Mouse (Mus musculus): Measurements from ENCODE around the gene Agap3.
A peak's percentile ranks its signal among the peaks of the same experiment; 100 is the strongest.

Gene Agap3

DNA sequence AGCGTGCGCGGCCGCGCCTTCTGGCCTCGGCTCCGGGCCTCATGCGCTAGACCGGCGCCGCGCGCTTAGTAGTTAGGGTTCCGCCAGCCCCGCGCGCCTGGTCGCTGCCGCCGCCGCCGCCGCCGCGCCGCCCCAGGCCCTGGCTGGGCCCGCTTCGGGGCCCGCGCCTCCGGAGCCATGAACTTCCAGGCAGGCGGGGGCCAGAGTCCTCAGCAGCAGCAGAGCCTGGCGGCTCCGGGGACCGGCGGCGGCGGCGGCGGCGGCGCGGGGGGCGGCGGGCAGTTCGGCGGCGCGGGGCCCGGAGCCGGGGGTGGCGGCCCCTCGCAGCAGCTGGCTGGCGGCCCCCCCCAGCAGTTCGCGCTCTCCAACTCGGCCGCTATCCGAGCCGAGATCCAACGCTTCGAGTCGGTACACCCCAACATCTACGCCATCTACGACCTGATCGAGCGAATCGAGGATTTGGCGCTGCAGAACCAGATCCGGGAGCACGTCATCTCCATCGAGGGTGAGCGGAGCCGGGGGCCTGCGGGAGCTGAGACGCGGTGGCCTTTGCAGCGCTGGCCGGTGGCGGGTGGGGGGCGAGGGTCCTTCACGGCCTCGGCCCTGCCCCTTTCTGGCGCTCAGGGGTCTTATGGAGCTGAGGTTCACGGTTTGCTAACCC, at the start of gene Agap3:
Agap3 (plus strand) TSS at position 148 of the 661 bp plus-strand sequence.
- peak; percentile 97 for DNase-seq

DNA sequence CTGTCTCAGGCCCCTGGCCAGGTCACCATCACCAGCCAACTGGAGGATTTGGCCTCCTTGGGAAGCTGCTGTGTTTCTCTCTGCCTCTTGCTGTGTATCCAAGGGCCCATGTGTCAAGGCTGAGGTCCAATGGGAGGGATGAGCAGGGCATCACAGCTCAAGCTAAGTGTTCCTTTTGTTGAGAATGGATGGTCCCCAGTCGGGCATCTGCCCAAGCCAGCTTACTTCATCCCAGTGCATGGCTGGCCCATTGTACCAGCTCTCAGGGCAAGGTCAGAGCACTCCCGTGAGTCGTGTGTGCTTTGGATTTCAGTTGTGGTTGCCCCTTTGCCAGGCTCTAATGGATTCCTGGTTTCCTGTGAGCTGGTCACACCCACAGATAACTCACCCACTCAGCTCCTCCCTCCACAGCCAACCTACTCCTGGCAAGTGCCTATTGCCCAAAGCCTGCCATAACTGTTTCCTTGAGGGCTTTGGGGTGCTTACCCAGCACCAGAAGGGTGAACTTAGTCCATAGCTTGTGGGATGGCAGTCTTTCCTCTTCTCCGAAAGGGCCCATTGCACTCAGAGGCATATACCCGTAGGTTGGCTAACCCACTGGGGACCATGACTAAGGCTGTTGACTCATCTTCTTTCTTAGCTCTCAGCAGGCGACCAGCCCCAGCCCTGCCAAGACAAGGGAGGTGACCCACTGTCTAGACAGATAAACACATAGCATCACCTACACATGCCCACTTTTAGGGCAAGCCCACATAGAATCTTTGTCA, 47.2 kb upstream of the Agap3 start:
- no peak for DNase-seq

DNA sequence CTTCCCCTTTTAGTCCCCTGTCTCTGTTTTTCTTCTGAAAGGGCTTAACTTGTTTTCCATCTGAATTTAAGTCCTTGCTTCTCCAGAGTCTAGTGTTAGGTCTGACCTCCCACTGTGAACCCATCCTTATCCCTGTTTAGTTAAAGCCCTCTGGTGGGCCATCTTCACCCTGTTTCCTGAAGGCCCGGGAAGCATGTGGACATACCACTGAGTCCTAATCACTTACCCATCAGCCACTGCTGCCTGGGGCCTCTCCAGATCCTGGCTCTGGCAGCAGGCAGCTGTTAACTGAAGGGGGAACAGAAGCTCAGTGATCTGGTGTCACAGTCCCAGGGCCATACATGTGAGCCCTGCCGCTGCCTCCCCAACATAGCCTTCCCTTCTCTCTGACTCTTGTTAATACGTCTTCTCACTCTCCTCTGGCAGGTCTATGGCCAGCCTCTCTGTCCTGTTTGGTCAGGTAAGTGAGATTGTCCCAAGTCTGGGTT, 46.5 kb upstream of the Agap3 start:
- DNase-seq, result no peak

DNA sequence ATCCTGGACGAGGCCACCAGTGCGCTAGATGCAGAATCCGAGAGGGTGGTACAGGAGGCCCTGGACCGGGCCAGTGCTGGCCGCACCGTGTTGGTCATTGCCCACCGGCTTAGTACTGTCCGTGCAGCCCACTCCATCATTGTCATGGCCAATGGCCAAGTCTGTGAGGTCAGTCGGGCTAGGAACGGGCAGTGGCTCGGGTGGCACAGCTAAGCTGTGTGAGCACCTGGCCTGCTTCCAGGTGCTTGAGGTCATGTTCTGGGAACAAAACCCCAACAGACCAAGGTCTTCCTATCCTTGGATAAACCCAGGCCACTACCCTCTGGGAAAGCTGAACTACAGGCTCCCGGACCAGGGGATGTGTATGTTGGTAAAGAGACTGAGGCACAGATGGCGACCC, 43.3 kb upstream of the Agap3 start:
- peak; percentile 92 for DNase-seq

DNA sequence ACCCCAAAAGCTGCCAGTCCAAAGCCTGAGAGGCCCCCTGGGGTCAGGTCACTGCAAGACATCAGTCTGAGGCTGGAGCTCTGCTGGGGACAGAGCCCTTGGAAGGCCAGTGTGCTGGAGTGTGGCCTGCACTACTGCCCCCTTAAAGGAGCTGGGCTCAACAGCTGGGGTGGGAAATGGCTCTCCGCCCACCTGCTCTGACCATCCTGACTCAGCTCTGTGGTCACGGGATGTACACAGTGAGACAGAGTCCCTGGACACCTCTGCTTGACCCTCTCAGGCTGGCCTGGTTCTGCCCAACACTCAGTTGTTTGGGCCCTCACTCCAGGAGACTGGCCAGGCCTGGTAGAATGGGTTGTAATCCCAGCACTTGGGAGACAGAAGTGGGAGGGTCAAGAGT, 42.5 kb upstream of the Agap3 start:
- DNase-seq, result no peak

DNA sequence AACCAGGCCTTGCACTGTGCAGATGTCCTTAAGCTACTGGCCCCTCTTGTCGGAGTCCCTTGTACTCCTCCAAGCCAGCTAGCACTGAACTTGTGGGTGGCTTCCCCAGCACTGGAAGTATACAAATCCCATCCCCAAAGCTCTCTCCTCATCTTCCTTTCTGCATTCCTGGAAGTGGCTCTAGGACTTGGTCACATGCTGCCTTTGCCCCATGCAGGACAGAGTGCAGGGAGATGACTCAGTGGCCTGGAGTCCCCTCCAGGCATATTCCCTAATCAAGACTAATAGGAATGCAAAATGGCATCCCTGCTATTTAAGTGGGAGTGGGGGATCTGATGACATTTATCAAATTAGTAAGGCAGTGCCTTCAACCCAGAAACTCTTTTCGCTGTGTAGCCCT, 39.9 kb upstream of the Agap3 start:
- no peak for DNase-seq

DNA sequence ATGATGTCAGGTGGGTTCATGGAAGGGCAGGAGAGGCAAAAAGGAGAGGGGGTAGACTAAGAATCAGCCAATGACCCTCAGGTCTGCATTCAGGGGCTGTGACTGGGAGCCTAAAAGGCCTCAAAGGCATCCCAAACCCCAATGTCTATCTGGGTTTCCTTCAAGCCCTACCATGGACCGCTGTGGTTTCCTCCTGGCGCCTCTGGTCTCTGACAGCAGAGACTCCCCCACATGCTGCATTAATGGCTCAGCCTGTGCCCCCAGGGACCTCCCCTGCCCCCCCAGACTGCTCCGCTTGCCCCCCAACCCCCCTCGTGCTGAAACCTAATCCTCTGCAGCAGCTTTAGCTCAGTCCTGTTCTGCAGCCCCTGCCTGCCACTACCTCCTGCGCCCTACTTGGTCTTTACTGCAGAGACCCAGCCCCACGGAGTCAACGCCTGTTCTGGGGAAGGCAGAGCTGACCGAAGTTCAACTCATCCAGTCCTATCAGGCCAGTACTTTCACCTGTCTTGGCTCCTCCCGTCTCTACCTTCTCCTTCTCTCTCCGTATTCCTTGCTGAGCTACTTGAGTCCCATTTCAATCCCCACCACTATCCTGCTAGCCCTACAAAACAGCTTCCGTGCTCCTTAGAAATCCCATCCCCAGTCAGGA, 38.8 kb upstream of the Agap3 start, which contains the start of gene Asic3:
Asic3 (plus strand) TSS at position 351 of the 652 bp plus-strand sequence.
- DNase-seq, result no peak

DNA sequence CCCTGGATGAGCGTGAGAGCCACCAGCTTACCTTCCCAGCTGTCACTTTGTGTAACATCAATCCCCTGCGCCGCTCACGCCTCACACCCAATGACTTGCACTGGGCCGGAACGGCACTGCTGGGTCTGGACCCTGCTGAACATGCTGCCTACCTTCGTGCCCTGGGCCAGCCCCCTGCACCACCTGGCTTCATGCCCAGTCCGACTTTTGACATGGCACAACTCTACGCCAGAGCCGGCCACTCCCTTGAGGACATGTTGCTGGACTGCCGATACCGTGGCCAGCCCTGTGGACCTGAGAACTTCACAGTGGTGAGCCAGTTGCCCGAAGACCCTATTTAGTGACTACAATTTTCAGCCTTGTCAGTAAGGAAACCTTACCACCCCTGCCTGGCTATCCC, 38.0 kb upstream of the Agap3 start:
- peak; percentile 90 for DNase-seq

DNA sequence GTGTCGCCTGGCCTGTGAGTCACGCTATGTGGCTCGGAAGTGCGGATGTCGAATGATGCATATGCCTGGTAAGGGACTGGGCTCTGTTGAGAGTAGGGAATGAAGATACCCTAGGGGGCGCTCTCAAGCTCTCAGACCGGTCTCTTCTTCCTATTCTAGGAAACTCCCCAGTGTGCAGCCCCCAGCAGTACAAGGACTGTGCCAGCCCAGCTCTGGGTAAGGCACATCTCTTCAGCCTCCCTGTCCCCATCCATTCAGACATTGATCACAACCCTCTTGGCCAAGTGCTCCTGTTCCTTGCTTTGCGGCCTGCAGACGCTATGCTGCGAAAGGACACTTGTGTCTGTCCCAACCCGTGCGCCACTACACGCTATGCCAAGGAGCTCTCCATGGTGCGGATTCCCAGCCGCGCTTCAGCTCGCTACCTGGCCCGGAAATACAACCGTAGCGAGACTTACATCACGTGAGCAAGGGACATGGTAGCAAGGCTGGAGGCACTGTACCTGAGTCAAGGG, 35.7 kb upstream of the Agap3 start:
- DNase-seq, result peak; percentile 96

DNA sequence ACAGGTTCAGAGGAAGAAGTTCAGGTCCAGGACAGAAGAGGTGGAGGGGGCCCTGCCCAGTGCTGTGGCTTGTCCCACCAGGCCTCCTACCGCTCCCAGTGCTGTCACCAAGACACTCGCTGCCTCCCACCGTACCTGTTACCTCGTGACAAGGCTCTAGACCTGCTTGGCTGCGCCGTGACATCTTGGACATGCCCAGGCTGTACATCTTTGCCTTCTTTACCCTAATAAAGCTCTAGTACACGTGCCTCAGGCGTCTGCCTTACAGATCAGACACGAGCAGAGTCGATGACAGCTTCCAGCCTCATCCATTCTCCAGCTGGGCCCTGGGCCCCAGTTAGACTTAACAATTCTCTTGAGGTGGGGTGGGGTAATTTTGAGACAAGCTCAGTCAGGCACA, 34.4 kb upstream of the Agap3 start:
- peak; percentile 90 for DNase-seq

DNA sequence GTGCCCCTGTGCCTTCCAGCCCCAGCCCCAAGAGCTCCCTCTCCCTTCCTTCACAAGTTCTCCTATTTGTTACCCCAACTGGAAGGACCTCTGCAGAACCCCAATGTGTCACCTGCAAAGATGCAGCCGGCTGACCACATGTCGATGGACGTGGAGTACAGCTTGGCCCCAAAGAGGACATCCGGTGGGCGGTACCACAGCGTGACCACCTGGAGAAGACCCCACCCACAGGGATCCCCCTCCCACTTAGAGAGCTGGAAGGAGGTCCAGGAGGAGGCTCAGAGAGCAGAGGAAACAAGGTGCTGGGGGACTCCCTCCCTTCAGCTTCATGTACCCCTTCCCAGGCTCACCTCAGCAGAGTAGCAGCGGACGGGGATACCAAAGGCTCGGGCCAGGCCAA, 31.6 kb upstream of the Agap3 start:
- DNase-seq, result peak; percentile 91

DNA sequence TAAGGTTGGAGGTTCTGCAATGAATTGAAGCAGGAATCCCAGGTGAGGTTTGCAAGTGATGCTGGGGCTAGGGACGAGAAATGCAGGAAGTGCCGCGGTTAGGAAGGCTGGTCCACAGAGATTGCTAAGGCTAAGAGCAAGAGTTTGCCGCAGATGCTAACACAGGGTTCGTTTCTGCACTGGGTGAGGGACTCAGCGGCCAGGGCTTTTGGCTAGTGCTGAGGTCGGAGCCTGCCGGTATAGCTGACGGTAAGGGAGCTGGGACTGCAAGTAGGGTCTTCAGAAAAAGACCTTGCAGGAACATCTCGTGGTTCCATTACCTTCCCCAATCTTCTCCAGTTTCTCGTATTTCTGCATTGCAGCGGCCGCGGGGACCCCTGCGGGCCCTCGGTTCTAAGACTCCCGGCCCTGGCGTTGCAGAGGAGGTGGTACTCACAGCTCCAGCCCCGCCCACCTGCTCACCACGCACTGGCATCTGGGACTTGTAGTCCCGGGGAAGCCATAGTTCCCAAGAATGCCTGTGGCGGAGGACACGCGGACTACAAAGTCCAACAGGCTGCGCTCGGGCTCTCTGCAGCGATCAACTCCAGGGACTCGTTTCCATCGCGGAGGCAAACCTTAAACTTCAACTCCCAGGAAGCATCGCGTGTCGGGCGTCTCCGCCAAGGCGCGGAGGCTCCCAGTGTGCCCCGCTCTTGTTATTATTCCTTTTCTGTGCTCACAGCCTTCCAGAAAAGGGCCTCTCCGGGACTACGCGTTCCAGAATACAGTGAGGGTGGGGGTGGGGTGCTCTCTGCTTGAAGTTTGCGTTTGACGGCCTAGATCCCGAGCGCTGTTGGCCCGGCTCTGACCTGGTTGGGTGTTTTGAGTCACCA, 28.6 kb upstream of the Agap3 start, which contains the start of the genes Cdk5 and Slc4a2:
Cdk5 (minus strand) TSS at position 402 of the 875 bp plus-strand sequence.
Slc4a2 (plus strand) TSS at position 709 of the 875 bp plus-strand sequence.
- peak; percentile 100 for DNase-seq

DNA sequence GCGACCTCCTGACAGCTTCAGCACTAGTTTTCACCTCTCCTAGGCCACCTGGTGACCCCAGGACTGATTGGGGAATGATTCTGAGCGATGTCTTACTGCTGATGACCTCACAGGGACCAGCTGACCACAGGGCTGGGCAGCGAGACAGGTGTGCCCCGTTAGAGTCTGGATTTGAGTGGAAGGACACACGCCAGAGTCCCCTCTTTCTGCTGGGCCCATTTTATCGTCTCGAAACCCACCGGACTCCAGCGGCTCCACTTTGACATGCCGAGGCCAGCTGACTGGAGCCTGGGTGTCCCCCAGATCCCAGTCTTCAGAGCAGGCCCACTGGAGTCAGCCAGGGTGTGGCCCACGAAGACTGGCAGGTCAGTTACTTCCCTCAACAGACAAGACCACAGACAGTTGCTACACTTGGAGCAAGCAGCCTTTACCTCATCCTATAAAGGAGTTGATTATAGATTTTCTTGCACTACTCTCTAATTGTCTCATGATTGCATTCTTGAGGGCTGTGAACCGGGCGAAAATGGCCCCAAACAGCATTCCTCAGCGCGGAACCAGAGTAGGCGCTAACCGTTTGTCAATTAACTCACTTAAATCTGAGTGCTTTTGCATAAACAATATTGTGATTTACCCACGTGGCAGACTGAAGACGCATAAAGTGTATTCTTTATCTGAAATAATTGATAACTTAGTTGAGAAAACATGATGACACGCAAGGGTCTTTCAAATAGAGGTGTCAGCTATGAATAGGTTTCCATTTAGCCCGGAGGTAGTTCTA, 27.8 kb upstream of the Agap3 start:
- DNase-seq, result no peak

DNA sequence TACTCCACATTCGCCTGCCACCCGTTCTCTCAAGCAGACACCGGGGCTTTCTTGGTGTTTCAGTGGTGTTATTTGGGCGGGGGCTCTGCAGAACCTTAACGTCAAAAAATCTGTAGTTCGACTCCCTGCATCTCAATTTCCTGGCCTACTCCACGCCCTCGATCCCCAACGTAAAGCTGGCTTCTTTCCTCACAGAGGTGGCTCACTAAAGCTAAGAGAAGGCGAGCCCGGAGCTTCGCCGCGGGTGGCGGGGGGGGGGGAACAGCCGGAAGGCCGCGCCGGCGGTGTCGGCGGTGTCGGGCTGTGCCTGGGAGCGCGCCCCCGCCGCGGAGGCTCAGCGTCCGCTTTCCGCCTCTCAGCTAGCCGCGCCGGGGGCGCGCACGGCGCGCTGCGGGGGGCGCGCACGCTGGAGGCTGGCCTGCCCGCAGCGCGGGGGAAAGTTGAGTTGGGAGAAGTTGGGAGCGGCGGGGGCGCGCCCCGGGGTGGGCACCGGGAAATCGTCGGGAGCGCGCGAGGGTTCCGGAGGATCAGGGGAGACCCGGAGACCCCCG, 27.0 kb upstream of the Agap3 start:
- DNase-seq, result peak; percentile 99

DNA sequence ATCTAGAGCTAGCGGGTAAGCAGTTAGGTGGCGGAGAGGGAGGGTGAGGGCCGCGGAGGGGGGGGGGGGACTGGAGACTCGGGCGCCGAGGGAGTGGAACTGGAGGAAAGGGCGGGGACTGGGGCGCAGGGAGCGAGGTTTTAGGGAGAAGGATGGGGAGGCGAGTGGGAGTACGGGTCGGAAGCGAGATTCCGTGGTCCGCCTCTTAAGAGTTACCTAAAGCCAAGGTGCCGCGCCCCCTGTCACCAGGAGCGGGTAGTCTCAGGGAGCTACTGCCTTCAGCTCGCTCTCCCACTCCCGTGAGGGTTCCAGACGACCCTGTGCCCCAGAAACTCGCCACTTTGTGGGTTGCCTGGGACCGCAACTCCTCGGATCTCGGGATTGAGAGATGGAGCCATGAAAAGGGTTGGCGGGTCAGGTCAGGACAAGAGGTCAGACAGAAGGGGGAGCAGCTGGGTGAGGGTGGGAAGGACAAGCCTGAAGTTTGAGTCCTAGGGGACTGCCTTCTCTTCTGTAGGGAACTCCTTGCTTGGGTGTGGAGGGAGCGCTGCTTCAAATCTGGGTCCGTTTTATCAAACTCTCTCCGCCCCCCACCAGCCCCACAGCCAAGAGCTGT, 26.4 kb upstream of the Agap3 start:
- no peak for DNase-seq

DNA sequence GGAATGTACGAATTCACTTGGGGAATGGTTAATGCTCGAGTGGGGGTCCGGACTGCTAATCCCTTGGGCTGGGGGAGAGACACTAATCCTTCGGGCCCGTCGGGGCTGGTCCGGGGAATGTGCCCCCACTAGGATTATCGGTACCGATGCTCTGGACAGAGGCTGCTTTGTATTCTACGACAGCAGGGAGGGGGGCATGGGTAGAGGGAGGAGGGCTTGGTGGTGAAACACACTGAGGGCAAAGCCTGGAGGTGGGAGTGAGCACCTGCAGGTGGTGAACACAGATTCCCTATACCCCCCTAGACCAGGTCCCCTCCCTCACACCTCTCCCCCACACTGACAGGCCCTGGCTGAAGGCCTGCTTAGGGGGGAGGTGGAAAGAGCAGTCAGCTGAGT, 25.9 kb upstream of the Agap3 start:
- DNase-seq, result peak; percentile 97

DNA sequence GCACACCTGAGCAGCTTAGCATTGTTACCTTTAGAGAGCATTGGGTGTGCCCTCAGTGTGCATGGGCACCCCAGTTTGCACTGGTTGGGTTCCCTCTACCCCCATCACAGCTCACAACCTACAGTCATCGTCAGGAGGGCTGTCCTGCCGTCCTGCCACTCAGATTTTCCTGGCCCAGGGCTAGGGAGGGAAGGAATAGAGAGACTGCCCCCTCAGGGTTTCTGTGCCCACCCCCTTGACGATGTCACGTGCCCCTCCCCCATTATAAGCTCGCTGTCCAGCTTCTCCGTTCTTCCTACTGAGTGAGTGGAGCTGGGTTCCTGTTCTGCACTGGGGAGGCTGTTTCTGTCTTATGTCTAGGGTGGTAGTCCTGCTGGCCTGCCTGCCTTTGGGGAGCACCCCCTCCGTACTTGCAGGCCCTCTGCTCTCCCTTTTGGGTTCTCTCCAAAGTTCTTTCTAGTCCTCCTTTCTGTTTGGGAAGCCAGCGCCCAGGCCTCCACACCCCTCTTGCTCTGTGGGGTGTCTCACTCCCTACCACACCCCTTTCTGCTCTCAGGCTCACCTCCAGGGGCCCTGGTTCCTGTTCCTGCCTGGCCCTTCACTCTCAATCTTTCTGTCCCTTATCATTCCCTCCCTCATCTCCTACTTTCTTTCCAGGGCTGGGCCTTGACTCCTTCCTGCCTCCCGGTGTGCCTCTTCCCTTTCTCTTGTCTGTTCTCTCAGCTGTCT, 25.3 kb upstream of the Agap3 start:
- DNase-seq, result peak; percentile 94

DNA sequence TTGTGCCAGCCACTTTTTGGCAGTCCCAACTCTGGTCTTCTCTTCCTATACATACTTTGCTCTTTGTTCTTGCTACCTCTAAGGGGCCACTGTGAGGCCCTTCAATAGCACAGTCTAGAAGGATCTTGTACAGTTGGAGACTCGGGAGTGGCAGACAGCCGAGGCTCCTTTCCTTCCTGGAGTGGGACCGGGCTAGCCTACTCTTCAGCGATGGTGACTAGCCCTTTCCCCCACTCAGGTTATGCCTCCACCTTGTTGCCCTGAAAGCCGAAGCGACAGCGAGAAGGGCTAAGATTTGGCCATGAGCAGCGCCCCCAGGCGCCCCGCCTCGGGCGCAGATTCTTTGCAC, 24.7 kb upstream of the Agap3 start:
- DNase-seq, result peak; percentile 92

DNA sequence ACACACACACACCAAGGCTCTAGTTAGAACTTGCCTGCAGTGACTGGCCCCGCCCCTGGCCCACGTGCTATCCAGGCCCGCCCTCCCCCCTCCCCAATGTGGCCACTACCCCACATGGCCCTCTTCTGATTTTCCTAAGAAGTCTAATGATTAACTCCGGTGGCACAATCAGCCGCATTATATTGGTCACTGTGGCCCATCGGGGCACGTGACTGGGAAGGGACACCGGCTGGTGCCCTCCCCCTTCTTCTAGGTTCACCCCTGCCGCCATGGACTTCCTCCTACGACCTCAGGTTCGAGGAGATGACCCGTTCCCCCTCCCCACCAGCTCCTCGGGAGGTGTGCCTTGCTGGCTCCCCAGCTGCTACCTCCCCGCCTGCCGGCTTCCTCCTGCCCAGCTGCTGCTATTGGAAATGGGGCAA, 24.0 kb upstream of the Agap3 start:
- peak; percentile 90 for DNase-seq

DNA sequence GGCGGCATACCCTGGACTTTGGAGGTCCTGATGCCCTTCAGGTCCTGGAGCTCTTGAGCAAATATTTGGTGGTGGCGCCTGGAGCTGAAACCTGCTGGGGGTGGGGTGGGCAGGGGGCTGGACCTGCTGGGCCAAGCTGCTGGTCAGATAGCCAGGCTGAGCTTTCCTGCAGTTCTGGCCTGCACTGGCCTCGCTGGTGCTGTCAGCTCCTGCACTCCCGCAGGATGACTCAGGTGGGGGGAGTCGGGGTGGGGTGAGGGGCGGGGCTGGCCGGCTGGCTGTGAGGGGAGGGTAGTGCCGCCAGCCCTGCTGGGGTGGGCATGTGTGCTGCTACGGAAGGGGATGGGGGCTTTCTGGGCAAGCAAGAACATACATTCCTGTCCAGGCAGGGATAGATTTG, 23.4 kb upstream of the Agap3 start:
- DNase-seq, result no peak
